Mouse (Mus musculus) erythroid progenitor cell, adult 5-6 weeks (primary cell): ENCODE measurements around the gene Ldlrad1. TPM values are rescaled to one million over a fixed set of nuclear protein-coding genes. Genes with fewer than 3 reads are reported as not detected.
A peak's percentile ranks its signal among the peaks of the same experiment; 100 is the strongest.

Experiments used
- ATAC-seq: replicated peaks from 2 replicates; pipeline ENCODE4 v1.8.0; 2016; ENCODE audit warnings: moderate number of reproducible peaks, mild to moderate bottlenecking, moderate TSS enrichment, inconsistent platforms; ENCODE audit not compliant: poor library complexity, low FRiP score, severe bottlenecking
- total RNA-seq, 2 experiments: library from RNA; stranded (forward) in 1 of 2; stranded (reverse) in 1 of 2; fragments of 150-400 nt in 1 of 2; fragments of 186-747, 209-891 nt in 1 of 2; gene quantifications; 2 replicates each; pipeline versions ENCODE4 v1.2.3 to v1.2.4; 2015 to 2017; ENCODE audit warnings: low replicate concordance in 2 of 2

Gene Ldlrad1
- total RNA-seq, 2 experiments from 2014 or later = 3.2 TPM; not detected in 1

DNA sequence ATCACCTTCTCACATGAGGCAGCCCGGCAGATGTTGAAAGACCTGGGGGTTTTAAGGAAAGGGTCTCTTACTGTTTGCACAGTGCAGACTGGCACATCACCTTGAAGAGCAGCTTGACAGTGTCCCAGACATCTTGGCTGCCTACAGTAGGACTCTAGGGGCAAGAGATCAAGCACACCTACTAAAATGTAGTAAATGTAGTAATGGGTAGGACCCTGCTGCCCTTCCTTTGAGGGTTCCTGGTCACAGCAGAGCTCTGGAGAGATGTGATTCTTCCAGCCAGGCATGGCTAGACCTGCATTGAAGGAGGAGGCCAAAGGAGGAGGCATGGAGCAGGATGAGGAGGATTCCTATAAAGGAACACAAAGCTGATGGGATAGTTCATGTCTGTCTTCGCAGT lies 2.0 kb upstream of the Ldlrad1 start:
- no peak for ATAC-seq

DNA sequence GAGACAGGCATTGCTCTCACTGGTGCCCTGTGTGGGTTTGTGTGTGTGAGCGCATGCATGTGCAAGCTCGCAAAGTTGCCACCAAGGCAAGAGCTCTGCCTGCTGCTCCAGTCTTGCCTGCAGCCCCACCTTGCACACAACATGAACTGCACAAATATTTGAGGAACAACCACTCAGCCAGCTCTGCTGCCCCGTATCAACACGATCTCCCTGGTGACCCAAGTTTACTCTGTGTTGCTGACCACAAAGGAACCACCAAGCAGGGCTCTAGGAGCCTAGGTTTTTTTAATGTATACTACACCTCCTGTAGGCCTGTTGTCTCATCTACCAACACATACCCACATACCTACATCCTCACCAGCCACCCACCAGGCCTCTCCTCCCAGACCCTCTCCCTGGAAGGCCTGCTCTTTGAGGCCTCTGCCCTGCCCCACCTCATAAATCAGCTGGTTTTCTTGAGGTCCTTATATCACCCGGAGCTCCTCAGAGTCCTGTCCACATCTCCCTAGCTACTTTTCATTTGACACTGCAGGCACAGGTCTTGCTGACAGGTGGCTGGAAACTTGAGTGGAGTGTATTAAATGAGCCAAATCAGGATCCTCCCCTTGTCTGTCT lies 1.6 kb downstream of the Ldlrad1 start:
- no peak for ATAC-seq

GRCm38 (mm10) chr4:107211465-107211864 lies 2.5 kb downstream of the Ldlrad1 start:
- no peak for ATAC-seq

GRCm38 (mm10) chr4:107211936-107212335 lies 3.0 kb downstream of the Ldlrad1 start:
- no peak for ATAC-seq

GRCm38 (mm10) chr4:107213279-107214011 lies 4.5 kb downstream of the Ldlrad1 start:
- ATAC-seq = no peak

DNA sequence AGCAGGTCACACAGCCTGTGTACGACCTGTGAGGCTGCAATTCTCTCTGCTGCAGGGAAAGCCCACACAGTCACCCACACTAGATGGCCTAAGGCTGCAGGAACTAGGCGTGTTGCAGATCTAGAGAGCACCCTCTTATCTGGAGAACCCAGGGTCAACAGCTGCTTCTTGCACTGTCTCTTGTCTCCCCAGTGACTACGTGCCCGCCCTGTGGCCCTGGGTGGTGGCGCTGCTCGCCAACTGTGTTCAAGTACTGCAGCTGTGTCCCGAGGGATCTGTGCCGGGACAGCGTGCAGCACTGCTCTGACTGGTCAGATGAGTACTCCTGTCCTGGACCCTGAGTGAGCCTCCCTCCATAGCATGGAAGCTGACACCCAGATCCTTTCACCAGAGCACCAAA lies 8.6 kb downstream of the Ldlrad1 start:
- peak; percentile 93 for ATAC-seq

- no peak for ATAC-seq
These were observed 12.5 kb downstream of the Ldlrad1 start for GRCm38 (mm10) chr4:107221524-107221923.

GRCm38 (mm10) chr4:107223225-107224204 lies 14.5 kb downstream of the Ldlrad1 start:
- peak; percentile 96 for ATAC-seq

GRCm38 (mm10) chr4:107226313-107226712 lies 17.3 kb downstream of the Ldlrad1 start:
- ATAC-seq = no peak

GRCm38 (mm10) chr4:107232219-107232618 lies 23.2 kb downstream of the Ldlrad1 start:
- ATAC-seq = no peak

DNA sequence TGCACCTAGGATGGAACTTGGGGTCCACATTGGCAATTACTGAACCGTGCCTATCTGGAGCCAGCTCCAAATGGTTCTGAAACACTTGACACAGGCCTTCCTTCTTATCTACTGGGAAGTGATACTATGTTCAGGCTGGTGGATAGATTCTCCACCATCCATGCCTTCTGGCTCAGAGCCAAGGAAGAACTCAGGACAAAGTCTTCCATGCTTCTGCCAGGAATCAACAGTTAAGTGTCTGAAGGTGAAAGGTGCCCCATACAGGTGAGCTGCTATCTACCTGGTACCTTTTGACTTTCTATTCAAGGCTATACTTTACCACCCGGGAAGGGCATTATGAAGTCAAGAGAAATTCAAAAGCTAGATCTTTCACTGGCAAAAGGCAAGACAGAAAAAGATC lies 29.3 kb downstream of the Ldlrad1 start:
- no peak for ATAC-seq

DNA sequence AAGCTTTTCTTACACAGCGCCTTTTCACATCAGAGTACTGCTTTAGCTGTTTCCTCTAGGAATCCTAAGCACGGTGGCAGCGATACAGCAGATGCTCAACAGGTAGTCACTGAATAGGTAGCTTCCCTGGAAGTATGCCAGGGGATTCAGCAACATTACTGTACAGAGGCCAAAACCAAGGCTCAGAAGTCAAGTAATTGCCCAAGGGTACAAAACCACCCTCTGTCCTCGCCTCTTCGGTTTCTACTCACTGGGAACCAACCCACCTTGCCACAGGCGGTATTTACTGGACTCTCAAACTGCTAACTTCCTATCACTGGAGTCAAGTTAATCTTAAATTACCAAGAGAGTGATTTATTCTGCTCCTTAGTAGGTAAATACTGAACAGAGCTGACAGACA lies 31.2 kb downstream of the Ldlrad1 start:
- no peak for ATAC-seq

GRCm38 (mm10) chr4:107243365-107244333 lies 34.7 kb downstream of the Ldlrad1 start:
- ATAC-seq = no peak

- ATAC-seq = no peak
These were observed 36.4 kb downstream of the Ldlrad1 start for GRCm38 (mm10) chr4:107245368-107245767.

DNA sequence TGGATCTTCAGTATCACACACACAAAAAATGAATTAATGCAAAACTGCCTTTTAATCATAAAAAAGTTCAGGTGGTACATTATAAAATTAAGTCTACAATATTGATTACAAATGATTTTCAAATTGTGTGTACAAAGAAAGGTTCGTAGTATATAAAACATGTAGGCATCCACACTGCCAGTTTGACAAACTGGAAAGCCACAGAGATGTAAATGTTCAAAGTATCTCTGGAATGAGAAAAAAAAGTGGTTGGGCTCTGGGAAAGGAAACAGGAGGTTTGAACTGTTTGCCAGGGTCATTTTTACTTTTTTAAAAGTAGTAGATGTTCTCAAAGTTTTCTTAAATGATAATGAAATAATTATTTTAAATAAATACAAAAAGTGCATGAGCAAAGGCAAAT lies 37.1 kb downstream of the Ldlrad1 start:
- ATAC-seq = no peak

GRCm38 (mm10) chr4:107247110-107247509 lies 38.1 kb downstream of the Ldlrad1 start:
- ATAC-seq = no peak

- no peak for ATAC-seq
These were observed 39.1 kb downstream of the Ldlrad1 start for GRCm38 (mm10) chr4:107248061-107248460.

DNA sequence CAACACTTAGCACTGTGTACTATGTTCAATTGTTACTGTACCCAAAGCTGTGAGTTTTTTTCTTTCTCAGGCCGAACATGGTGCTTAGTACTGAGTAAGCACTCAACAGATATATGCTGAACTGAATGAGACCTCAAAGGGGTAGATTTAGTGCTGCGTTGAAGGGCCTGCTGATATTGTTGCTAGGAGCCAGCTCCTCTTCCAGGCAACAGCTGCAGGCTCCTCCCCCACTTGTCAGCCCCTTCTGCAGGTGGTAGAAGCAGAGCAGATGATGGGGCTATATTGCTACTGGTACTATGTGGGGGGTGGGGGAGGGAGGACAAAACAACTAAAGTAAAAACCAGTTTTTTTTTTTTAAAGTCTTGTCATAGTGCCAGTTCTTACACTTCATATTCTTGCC lies 40.5 kb downstream of the Ldlrad1 start:
- ATAC-seq = no peak

- ATAC-seq = no peak
These were observed 41.5 kb downstream of the Ldlrad1 start for GRCm38 (mm10) chr4:107250494-107250893.
